Mouse (Mus musculus): ENCODE data around the gene Ddx31. TPM values are rescaled to one million over a fixed set of nuclear protein-coding genes. Genes with fewer than 3 reads are reported as not detected.

Gene Ddx31
- 6.8 and 9.3 TPM in 2 replicates for polyA plus RNA-seq (2015; fragmentation: Nextera tagmentation; extraction: Ambion mirVana)

- Histone ChIP-seq H3K4me3 (peak within 1 kb of the TSS; percentile 63), H3K9me3 (replicated peaks) (no peaks in the 10 kb centered on the region), H3K36me3 (peaks cover 8% of the 10 kb centered on the region), H3K27me3 (no peaks in the 10 kb centered on the region), H3K4me2 (peak within 1 kb of the TSS; percentile 85), H3K9ac (peak within 1 kb of the TSS; percentile 97), H3K4me1 (replicated peaks) (peaks cover 42% of the 10 kb centered on the region), H3K27ac (peak within 1 kb of the TSS; percentile 81)
- under 1% methylated on average over 63 of the region's 63 CpGs for WGBS
- peak; percentile 94 for ATAC-seq (replicated peaks; ENCODE audit: insufficient number of reproducible peaks, insufficient read depth, low FRiP score, low read depth)
Observed at GRCm38 (mm10) chr2:28840222-28840951, at the start of gene Ddx31, which contains the start of gene Gtf3c4. Gene Ddx31 (plus strand): TSS chr2:28840406. Gene Gtf3c4 (minus strand): TSS chr2:28840360.

GRCm38 (mm10) chr2:28792931-28793610 lies 47.1 kb upstream of the Ddx31 start:
- Histone ChIP-seq H3K27ac (peak overlapping the region; percentile 37; the same call in 1 of the 2 replicates), H3K9me3 (replicated peaks) (no peaks in the 10 kb centered on the region), H3K4me2 (peak overlapping the region; percentile 46), H3K4me3 (no peak overlapping the region), H3K27me3 (no peaks in the 10 kb centered on the region), H3K9ac (no peak overlapping the region), H3K4me1 (replicated peaks) (peaks cover 9% of the 10 kb centered on the region), H3K36me3 (no peaks in the 10 kb centered on the region)
- 25% methylated on average over 5 of the region's 6 CpGs for WGBS
- ATAC-seq (replicated peaks; ENCODE audit: insufficient number of reproducible peaks, insufficient read depth, low FRiP score, low read depth) = peak; percentile 77

- Histone ChIP-seq H3K4me2 (no peak overlapping the region), H3K36me3 (no peaks in the 10 kb centered on the region), H3K9ac (no peak overlapping the region), H3K4me1 (replicated peaks) (peaks cover 13% of the 10 kb centered on the region), H3K9me3 (replicated peaks) (no peaks in the 10 kb centered on the region), H3K4me3 (no peak overlapping the region), H3K27ac (no peak overlapping the region), H3K27me3 (no peaks in the 10 kb centered on the region)
- WGBS = 65% methylated on average over 5 of the region's 5 CpGs
- ATAC-seq (replicated peaks; ENCODE audit: insufficient number of reproducible peaks, insufficient read depth, low FRiP score, low read depth) = no peak
Observed at GRCm38 (mm10) chr2:28794623-28795022, 45.6 kb upstream of the Ddx31 start.

- Histone ChIP-seq H3K9me3 (replicated peaks) (no peaks in the 10 kb centered on the region), H3K9ac (no peak overlapping the region), H3K4me1 (replicated peaks) (peaks cover 13% of the 10 kb centered on the region), H3K27me3 (no peaks in the 10 kb centered on the region), H3K36me3 (no peaks in the 10 kb centered on the region), H3K27ac (no peak overlapping the region), H3K4me3 (no peak overlapping the region), H3K4me2 (no peak overlapping the region)
- WGBS = 59% methylated on average over 8 of the region's 8 CpGs
- ATAC-seq (replicated peaks; ENCODE audit: insufficient number of reproducible peaks, insufficient read depth, low FRiP score, low read depth) = no peak
Observed at GRCm38 (mm10) chr2:28796298-28796697, 43.9 kb upstream of the Ddx31 start.

GRCm38 (mm10) chr2:28797490-28798106 lies 42.6 kb upstream of the Ddx31 start:
- no peak for ATAC-seq (replicated peaks; ENCODE audit: insufficient number of reproducible peaks, insufficient read depth, low FRiP score, low read depth)
- H3K9me3 ChIP-seq (replicated peaks) = no peaks in the 10 kb centered on the region
- H3K4me1 ChIP-seq (replicated peaks) = peaks cover 17% of the 10 kb centered on the region
- peak overlapping the region; percentile 57; the same call in 1 of the 2 replicates for H3K27ac ChIP-seq
- H3K4me2 ChIP-seq = no peak overlapping the region
- 56% methylated on average over 18 of the region's 18 CpGs for WGBS
- no peak overlapping the region for H3K4me3 ChIP-seq
- H3K36me3 ChIP-seq = no peaks in the 10 kb centered on the region
- H3K27me3 ChIP-seq = no peaks in the 10 kb centered on the region
- no peak overlapping the region for H3K9ac ChIP-seq

GRCm38 (mm10) chr2:28798390-28798789 lies 41.8 kb upstream of the Ddx31 start:
- no peak; the same call in 1 of the 2 replicates for ATAC-seq (replicated peaks; ENCODE audit: insufficient number of reproducible peaks, insufficient read depth, low FRiP score, low read depth)
- H3K27me3 ChIP-seq = no peaks in the 10 kb centered on the region
- H3K4me1 ChIP-seq (replicated peaks) = peaks cover 14% of the 10 kb centered on the region
- WGBS = 20% methylated on average over 3 of the region's 3 CpGs
- H3K27ac ChIP-seq = peak overlapping the region; percentile 57
- no peaks in the 10 kb centered on the region for H3K9me3 ChIP-seq (replicated peaks)
- no peak overlapping the region for H3K4me2 ChIP-seq
- H3K36me3 ChIP-seq = no peaks in the 10 kb centered on the region
- no peak overlapping the region for H3K9ac ChIP-seq
- no peak overlapping the region for H3K4me3 ChIP-seq

GRCm38 (mm10) chr2:28799575-28799974 lies 40.6 kb upstream of the Ddx31 start:
- Histone ChIP-seq H3K9ac (no peak overlapping the region), H3K27me3 (no peaks in the 10 kb centered on the region), H3K27ac (no peak overlapping the region), H3K4me3 (no peak overlapping the region), H3K4me1 (replicated peaks) (peaks cover 14% of the 10 kb centered on the region), H3K36me3 (no peaks in the 10 kb centered on the region), H3K9me3 (replicated peaks) (no peaks in the 10 kb centered on the region), H3K4me2 (no peak overlapping the region)
- WGBS = 66% methylated on average over 2 of the region's 2 CpGs
- no peak for ATAC-seq (replicated peaks; ENCODE audit: insufficient number of reproducible peaks, insufficient read depth, low FRiP score, low read depth)

- Histone ChIP-seq H3K27ac (no peak overlapping the region), H3K9me3 (replicated peaks) (no peaks in the 10 kb centered on the region), H3K36me3 (no peaks in the 10 kb centered on the region), H3K4me2 (no peak overlapping the region), H3K4me1 (replicated peaks) (peaks cover 8% of the 10 kb centered on the region; the same call in 1 of the 2 replicates), H3K27me3 (no peaks in the 10 kb centered on the region), H3K4me3 (no peak overlapping the region), H3K9ac (no peak overlapping the region)
- ATAC-seq (replicated peaks; ENCODE audit: insufficient number of reproducible peaks, insufficient read depth, low FRiP score, low read depth) = no peak
- 74% methylated on average over 7 of the region's 7 CpGs for WGBS
Observed at GRCm38 (mm10) chr2:28803406-28803805, 36.8 kb upstream of the Ddx31 start.

GRCm38 (mm10) chr2:28808841-28809240 lies 31.4 kb upstream of the Ddx31 start:
- WGBS = 61% methylated on average over 6 of the region's 6 CpGs

GRCm38 (mm10) chr2:28810260-28811013 lies 29.8 kb upstream of the Ddx31 start:
- H3K27ac ChIP-seq = no peak overlapping the region
- H3K4me2 ChIP-seq = no peak overlapping the region
- no peaks in the 10 kb centered on the region for H3K27me3 ChIP-seq
- no peaks in the 10 kb centered on the region for H3K9me3 ChIP-seq (replicated peaks)
- H3K4me1 ChIP-seq (replicated peaks) = no peaks in the 10 kb centered on the region
- no peaks in the 10 kb centered on the region for H3K36me3 ChIP-seq
- WGBS = 53% methylated on average over 5 of the region's 5 CpGs
- H3K9ac ChIP-seq = no peak overlapping the region
- no peak for ATAC-seq (replicated peaks; ENCODE audit: insufficient number of reproducible peaks, insufficient read depth, low FRiP score, low read depth)
- H3K4me3 ChIP-seq = no peak overlapping the region

More at GRCm38 (mm10) chr2:28808841-28809240, 31.4 kb upstream of the Ddx31 start:
- no peaks in the 10 kb centered on the region for H3K27me3 ChIP-seq
- H3K27ac ChIP-seq = no peak overlapping the region
- no peaks in the 10 kb centered on the region for H3K4me1 ChIP-seq (replicated peaks)
- no peak overlapping the region for H3K9ac ChIP-seq
- H3K4me3 ChIP-seq = no peak overlapping the region
- H3K36me3 ChIP-seq = no peaks in the 10 kb centered on the region
- H3K4me2 ChIP-seq = no peak overlapping the region
- no peak for ATAC-seq (replicated peaks; ENCODE audit: insufficient number of reproducible peaks, insufficient read depth, low FRiP score, low read depth)
- no peaks in the 10 kb centered on the region for H3K9me3 ChIP-seq (replicated peaks)

- Histone ChIP-seq H3K4me1 (replicated peaks) (no peaks in the 10 kb centered on the region), H3K4me2 (no peak overlapping the region), H3K4me3 (no peak overlapping the region), H3K27me3 (no peaks in the 10 kb centered on the region), H3K9ac (no peak overlapping the region), H3K9me3 (replicated peaks) (no peaks in the 10 kb centered on the region), H3K36me3 (peaks cover 5% of the 10 kb centered on the region; the same call in 1 of the 2 replicates), H3K27ac (no peak overlapping the region)
- no peak for ATAC-seq (replicated peaks; ENCODE audit: insufficient number of reproducible peaks, insufficient read depth, low FRiP score, low read depth)
- WGBS = 38% methylated on average over 4 of the region's 4 CpGs
Observed at GRCm38 (mm10) chr2:28818866-28819265, 21.3 kb upstream of the Ddx31 start.
